Mouse (Mus musculus) gastrocnemius, postnatal 4 days (tissue): ENCODE data around the gene App. TPM values are rescaled to one million over a fixed set of nuclear protein-coding genes. Genes with fewer than 3 reads are reported as not detected.

ENCODE experiments used
- DNase-seq, 2 experiments: peaks; one replicate each; pipeline ENCODE4 v3.0.0; 2021 to 2022; ENCODE audit warnings: low spot score in 2 of 2, mixed read lengths in 2 of 2
- total RNA-seq, 2 experiments: library from RNA; stranded (reverse); gene quantifications; 2 replicates each; pipeline ENCODE4 v1.2.3; 2021

App gene
- total RNA-seq, 2 experiments from 2014 or later = 259 to 283 TPM

DNA sequence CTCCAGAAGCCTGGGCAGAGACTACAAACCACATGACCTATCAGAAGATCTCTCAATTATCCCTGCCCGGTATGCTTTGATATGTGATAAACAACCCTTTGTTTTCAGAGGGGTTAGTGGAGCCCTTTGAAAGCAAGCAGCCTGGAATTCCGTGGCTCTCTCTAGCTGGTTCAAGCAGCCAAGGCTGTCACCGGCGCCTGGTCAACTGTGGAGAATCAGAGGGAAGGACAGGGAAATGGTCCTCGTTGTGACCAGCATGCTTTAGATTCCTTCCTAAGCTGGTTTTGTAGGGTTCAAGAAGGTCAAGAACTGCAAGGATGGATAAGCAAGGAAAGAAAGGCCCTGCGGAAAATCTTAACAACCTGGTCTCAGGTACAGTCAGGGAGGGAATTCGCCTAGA is 21.9 kb downstream of the App start:
- no peak for DNase-seq

DNA sequence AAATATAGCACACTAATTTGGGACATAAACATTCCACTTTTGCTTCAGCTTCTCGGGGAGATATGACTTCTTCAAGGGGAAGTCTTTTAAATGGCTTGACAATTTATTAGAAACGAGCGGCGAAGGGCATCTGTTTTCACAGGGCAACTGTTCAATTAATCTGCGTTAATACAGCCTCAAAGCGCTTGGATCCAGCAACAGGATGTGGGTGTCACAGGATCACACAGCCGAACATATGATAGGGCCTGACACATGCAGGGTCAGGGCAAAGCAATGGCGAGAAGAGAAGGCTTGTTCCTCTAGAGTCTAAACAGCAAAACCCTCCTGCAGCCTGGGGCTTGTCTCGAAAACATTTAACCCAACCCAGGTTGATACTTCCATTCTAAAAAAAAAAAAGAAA is 22.7 kb downstream of the App start:
- no peak for DNase-seq

DNA sequence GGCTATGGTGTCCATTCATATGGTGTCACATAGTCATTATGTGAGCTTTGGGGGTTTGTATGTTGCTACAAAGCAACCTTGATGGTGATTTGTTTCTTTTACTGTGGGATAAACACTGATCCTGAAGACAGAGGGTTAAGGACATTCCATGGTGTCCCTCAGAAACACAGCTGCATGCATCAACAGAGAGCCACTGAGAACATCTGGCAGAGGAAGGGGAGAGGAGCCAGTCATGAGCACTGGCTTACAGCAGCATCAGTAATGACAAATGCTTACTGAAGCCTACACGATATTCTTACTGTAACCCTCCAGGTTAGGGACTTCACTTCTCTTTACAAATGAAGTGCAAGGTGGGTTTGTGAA is 24.1 kb downstream of the App start:
- no peak for DNase-seq

DNA sequence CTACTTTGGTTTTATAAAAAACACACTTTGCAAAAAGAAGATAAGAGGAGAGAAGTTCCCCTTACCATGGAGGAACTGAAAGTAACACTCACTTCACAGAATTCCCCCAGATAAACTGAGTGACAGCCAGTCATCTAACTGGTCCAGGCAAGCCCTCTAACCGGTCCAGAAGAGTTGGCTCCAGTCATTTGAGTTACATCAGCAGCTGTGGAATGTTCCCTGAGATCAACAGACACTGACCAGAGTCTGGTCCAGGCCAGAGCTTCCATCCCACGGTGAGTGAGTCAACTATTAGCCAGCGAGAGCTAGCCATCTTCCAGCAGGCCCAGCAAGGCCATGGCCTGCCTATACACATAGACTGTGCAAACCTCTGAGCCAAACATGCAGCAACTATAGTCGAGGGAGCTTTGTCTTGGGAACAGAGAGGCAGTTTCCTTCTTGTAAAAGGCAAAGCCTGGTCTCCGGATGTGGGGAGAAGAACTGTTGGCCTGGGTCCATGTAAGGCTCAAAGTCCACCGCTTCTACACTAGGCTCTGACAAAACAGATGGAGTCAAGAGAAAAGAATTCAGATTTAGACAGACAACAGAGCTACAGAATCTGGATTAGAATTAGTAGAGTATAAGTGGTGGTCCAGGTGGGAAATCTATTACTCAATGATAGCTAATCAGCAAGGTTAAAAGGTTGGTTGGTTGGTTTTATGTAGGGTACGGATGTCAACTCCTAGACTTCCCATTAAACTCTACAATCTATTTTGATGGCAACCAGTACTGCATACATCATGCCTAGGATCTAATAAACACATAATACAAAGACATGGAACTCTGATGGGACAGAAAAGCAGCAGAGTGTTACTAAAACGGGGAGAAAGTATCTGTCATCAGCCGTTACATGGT is 24.7 kb downstream of the App start:
- peak in 1 of 2 experiments; percentile 46 for DNase-seq

DNA sequence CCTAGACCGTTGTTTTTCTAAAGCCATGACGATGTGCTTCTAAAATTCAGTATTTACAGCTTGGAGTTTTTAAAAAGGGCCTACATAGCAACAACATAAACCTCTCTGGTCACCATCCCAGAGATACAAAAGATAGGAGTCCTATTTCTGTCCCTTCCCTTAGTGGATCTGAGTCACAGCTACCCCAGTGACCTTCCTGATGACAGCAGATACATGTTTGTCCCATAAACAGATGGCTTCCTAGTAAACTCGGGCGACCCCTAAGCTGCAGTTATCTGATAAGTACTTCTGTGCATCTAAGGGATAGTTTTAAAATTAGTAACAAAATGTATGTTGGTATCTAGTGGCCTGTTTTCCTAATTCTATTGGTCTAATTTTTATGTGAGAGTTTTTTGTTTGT is 26.1 kb downstream of the App start:
- no peak for DNase-seq

DNA sequence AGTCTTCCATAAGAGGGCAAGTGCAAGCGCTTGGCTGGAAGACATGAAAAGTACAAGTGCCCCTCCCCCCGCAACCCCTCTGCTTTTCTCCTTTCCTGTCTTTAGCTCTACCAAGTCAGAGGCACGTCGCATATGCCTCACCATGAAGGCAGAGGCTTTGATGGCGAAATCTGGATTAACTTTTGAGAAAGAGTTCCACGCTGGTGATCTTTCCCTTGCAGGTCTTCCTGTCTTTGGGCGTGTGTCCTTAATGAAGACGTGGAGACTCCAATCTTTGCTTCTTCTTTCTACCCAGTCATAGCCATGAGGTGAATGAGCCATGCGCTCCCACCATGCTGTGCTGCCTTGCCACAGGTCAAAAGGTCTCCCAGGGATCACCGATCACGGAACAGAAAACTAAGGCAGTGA is 27.8 kb downstream of the App start:
- no peak for DNase-seq

DNA sequence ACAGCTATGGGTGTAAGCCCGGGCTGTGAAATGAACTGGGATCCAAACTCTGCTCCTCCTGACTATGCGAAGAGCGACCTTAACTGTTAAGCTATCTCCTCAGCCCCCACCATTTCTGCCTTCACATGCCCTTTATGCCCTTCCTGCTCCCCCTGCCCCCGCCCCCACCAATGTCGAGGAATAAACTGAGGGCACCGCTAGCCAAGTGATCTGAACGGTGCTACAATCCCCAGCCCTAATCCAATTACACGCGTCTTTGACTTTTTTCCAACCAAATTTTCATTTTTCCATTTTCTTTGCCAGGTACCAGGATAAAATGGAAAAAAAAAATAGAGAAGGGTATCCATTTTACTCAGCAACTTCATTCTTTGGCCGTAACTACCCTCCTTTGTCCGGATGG is 28.2 kb downstream of the App start:
- no peak for DNase-seq

DNA sequence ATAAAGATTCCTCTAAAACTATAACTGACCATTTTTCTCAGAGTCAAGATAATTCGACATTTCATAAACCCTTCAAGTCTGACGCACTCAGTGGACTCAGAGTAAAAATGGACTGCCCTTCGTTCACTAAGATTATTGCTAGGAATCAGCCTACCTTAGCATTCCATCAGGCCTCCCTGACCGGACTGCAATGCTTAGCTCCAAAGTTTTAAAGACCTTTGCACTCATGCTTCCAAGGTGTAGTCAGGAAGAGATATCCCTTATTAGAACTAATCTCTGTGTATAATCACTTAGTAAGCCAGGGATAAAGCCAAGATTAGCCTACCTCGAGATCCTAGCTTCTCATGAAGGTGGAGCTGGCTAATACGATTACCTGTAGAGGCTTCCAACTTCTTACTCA is 29.2 kb downstream of the App start:
- no peak for DNase-seq

DNA sequence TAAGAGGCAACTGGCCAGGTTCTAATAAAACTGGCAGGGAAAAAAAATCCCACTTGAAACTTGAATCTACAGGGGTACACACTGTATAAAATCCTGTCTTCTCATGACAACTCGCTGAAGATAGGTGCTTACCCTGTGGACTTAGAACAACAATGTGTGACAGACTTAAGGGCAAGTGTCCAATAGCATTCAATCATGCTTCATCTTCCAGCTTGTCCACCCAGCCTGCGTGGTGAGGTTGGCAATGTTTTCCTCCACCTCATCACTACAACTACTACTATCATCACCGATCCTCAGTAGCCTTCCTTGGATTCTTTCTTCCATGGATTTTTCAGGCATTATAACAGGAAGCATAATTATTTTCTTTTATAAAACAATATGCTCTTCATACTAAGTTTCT is 29.7 kb downstream of the App start:
- no peak for DNase-seq

DNA sequence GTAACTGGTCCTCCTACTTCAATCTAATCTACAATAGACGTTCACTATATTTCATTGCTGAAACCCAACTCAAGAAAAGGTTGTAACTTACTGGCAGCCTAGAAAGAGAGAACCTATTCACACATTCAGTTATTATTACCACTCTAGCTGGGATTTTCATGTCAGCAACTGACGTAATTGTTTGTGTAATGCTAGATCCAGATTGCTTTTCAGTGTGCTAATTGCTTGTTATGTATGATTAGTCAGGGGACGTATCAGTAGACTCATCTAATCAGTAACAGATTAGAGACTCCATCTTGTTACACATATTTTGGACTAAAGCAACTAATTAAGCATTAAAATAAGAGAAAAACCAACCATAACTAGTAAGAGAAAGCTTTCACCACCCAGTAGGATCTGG is 30.4 kb downstream of the App start:
- DNase-seq = no peak

DNA sequence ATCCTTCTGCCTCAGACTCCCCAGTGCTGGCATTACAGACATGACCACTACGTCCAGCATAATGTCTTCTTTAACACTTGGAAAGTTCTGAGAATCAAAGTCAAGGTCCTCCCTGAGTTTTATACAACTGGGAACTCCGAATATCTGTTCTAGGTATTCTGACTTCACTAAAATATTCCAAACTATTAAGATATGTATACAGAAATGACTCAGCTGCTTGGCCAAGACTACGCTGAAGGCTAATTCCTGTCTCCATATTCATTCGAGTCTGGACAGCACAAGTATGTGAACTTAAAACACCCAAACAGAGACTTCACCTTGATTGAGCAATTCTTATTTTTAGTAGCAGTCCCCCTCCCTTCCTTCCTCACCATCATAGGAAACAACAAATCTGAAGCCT is 32.2 kb downstream of the App start:
- no peak for DNase-seq

DNA sequence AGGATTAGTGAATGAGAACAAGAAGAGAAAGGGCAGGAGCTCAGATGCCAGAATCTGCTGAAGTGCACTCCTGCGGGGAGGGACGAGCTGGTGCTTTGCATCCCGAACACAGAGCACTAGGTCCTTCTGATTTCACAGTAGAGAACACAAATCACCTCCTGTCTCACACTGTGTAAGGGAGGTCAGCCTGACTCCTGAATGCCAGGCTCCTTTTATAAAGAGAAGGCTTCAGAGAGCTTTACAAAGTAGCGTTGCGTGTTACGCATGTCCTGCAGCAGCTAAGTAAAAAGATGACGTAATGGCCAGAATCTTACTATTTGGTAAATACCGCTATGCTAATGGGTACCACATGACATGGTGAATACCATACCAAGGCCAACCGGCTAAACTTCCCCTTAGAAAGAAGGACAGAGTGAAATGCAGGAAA is 34.4 kb downstream of the App start:
- no peak for DNase-seq

DNA sequence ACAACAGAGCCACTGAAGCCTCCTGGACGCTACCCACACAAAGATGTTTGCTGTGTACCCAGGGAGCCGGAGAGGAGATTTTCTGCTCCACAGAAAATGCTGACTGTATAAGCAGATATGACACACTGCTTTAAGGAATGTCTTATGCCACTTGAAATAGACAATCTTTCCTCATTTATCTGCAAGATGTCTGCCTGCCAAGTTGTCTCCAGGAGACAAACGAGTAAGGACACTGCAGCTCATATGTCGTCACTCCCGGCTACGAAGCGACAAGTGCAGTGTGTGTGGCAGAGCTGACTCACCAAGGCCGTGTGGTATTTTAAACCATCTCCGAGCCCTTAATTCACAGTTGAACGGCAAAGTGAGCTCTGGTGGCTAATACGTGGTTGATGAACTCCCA is 36.2 kb downstream of the App start:
- DNase-seq = no peak

DNA sequence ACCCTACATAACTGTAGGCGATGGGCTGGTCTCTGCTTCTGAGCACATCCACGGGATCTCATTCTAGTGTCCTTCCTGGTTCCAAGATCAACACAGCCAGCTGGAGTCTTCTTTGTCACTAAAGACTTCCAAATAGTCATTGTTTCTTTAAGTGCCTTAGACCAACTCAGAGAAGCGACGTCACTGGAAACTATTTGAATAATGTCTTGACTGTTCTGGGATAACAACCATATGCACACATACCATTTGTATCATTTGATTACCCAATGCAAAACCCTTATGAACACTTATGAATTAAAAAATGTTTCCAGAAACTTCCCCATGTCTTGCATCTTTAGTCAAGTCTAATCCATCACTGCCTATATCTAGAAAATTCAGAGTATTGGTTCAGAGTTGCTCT is 37.5 kb downstream of the App start:
- no peak for DNase-seq

DNA sequence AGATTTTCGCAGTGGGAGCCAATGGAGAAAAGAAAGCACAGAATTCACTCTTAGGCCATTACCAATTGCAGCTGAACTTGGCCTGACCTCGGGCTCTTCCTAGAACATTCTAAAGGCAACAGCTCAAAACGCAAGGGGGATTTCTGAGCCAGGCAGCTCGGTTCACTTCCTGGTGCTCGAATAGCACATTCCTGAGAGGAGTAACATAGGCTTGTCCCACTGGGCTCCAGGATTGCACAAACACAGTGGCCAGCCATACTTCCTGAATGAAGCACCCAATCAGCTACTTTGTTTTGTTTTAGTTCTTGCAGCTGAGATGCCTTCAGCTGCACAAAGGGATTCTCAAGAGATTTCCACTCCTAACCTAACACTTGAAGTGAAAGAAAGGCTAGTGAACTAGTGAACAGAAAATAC is 40.1 kb downstream of the App start:
- DNase-seq = peak in 1 of 2 experiments; percentile 71

DNA sequence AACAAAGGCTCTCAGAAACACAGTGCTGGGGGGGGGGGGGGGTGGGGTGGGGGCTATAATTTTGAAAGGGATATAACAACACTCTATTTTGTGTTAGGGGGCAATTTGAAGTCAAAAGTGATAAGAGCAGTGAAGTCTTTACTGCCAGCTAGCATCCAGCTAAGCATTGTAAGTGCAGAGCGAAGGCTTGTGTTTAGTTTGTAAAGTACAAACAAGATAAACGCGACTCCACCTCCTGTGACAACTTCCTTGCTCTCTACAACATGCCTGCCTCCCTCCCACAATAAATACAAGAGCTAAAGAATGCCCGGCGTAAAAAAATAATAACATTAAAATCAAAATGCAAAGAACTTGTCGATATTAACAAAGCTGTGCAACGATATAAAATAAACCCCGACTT is 40.5 kb downstream of the App start:
- no peak for DNase-seq

DNA sequence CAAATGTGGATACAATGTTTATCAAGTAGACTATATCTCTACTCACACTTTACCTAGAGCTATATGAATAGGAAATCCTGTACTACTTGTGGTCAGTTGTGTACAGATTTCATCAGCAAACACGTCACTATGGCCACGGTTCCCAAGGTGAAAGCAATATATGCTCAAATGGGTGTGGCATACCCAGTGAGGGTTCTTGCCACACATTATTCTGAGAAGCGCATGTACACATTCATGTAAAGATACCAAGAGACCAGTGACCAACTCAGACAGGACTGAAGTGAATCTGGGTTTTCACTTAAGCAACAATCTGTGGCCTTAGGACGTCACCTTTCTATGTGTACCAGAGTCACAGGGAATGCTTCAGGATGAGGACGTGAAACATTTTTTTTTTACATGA is 41.4 kb downstream of the App start:
- DNase-seq = no peak

DNA sequence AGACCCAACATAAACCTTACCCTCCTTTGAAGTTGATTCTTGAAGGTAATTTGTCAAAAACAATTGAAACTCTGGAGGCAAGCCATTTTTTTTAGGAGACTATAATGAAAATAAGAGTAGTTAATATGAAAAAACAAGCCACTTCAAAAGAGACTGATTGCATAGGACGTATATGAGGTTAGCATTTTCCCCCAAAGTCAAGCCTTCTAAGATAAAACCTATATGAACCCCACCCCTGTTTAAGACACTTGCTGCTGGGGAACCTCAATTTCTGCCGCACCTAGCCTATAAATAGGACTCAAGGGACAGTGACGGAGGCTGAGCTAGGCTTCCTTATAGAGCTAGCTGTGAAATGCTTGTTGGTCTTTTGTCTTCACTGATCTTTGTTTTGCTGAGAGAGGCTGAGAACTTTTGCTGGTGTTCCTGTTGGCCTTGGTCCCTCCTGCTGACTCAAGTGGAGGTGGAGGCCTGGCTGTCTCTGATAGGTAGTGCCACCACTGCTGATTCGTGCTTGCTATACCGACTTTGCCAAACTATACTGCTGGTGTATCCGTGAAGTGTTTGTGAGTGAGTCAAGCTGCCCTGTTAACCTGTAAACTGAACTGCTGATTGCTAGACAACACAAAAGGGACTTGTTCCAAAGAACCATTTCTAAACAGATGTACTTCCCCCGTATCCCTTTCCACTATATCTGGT is 42.6 kb downstream of the App start:
- no peak for DNase-seq

DNA sequence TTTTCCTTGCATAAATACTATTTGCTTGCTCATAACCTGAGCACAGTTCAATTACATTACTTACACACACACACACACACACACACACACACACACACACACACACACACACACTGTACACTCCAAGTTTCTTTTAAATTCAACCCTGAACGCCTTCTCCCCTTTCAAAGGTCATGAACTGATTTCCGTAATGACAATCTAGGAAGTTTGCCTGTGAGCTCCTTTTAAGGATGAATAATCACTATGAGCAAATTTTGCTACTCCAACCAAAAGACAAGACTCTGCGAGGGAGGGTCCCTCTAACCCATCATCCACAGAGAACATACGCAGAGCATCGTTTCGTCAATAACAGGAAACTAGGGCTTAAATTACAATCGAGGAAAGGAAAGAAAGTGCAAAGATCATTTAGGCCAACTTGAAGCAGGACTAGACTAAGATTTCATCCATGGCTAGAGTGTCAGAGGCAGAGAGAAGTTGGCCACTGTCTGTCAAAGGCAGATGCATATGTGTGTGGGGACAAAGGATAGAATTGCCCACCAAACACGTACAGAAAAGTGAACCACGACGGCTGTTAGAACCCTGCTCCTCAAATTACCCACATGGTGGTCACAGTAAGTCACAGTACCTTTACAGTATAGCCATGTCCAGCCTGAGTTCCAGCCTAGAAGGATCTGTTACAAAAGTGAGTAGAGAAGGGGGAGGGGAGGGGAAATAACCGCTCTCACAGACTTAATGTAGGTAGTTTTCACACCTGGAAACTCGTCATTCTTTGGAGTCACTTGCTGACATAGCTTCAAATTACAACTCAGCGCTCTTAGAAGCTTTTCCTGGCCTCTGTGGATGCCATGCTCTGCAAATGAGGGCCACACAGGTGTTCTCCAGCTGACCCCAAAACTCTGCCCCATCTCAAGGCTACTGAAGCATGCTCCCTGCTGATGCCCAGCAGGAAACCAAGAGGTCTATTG is 44.6 kb downstream of the App start:
- no peak for DNase-seq

DNA sequence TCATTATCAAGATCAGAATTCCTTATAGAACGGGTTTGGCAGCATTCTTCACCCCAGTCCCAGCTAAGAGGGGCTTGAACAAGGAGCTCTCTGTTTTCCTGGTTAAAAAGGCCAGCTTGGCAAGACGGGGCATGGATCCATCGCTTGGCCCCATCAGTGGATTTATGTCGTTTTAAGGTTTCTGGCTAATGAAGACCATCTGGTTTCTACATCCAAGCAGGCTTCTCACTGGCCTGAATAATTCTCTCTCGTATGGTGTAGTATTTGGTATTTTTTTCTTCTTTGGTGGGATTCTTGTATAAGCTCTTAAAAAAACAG is 45.3 kb downstream of the App start:
- no peak for DNase-seq

DNA sequence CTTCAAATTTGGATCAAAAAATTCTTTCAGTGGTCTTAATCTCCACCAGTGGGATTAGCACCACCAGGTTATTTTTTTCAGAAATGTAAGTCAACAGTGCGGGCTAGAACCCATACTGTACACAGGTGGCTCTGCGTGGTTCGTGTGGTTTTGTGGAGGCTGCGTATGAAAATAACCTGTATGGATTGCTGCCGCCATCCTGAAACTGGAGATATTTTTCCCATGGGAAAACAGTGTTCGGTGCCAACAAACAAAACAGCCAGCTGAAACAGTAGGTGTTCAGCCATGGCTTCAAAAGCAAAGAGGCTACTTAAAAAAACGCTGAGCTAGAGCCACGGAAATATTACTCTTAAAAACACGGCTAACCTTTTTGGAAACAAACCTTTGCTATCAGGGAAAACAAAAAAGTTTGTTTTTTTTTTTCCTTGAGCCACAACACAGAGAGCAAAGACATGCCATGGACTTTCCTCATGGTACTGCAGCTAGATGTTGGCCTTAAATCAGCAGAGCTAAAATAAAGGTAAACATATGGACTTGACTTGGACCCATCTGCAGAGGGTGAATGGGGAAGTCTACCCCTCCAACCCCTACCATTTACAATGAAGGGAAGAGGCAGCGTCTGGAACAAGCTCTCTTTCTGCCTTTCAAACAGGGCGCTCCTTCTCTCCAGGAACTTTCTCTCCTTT is 45.8 kb downstream of the App start:
- no peak for DNase-seq
